Mouse (Mus musculus) spleen, postnatal 36 days (tissue): ENCODE measurements around the gene Slc25a13.

Experiments
- DNase-seq, 2 experiments: peaks; one replicate each; pipeline ENCODE4 v3.0.0; 2022; ENCODE audit warnings: low spot score in 2 of 2, mixed read lengths in 1 of 2

Gene Slc25a13

DNA sequence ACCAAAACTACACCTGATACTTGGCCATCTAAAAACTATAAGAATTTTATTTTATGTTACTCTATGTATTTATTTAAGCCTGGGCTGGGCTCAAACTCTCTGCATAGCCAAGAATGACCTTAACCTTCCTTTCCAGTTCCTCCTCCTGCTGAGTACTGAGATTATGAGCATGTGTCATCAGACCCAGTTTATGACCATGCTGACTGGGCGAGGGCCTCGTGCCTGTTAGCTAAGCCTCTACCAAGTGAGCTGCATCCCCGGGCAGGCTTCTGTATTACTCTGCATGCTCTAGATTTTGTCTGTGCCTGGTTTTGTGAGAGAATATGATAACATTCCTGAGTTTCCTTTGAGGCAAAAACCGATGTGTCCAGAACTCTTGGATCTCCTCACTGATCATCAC, 96.1 kb downstream of the Slc25a13 start:
- DNase-seq: no peak

DNA sequence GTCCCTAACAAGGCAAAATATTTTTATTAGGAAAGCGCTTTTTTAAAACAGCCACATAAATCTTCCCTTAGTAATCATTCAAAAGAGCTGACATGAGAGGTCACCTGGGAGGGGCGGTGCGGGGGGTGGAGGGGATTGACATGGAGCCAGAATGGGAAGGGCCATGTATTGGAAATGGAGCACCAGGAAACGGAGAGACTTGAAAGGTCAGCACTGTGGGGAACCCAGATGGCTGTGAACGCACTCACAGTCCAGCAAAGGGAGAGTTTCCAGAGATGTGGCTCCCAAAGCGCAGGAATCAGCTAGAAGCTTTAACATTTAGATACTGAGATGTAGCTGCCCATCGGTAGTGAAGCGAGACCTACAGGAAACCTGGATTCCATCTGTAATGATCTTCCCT, 101.2 kb downstream of the Slc25a13 start:
- no peak for DNase-seq

DNA sequence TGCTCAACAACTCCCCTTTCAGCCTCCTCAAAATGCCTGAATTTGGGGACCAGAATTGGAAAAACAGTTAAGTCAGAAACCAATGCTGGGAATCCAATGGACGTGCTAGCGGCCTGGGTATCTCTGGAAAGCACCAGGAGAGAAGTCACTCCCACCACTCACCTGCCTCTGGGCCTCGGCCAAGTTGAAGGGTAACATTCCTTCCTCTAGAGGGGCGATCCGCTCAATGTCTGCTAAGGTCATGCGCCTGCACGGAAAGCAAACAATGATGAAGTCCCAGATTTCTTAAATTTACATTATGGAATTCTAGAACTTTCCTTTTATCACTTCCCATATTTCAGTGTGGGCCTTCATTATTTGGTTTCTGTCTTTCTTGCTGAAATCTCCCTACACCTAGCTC, 103.2 kb downstream of the Slc25a13 start:
- no peak for DNase-seq

DNA sequence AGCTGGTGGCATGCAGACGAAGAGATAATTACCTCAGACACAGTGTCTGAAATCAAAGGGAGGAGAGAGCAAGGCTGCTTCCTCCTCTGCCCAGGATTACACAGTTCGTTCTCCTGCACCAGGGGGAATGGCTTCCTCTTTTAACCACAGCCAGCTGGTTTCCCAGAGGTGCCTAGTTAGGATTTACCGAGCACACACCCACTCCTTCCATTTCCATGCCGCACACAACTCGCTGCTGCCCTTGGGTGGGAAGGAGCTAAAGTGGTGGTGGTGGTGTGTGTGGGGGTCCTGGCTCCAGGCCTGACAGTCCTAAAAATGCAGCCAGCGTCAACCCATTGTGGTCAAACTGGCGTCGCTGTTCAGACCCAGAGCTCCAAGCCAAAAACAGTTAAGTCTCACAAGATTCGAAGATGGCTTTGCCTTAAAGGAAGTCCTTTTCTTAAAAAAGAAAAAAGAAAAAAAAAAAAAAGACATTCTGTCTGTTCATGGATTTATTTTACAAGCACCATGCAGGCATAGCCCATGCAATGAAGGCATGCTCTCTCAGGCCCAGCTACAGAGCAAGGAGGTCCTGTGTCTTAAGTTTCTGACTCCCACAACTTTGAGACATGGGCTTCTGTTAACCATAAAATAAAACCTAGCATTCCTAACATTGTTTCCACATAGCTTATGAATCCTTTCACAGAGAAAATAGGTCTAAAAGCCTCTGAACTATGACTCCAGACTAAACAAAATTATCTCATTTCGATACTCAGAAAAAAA, 104.0 kb downstream of the Slc25a13 start:
- no peak for DNase-seq

DNA sequence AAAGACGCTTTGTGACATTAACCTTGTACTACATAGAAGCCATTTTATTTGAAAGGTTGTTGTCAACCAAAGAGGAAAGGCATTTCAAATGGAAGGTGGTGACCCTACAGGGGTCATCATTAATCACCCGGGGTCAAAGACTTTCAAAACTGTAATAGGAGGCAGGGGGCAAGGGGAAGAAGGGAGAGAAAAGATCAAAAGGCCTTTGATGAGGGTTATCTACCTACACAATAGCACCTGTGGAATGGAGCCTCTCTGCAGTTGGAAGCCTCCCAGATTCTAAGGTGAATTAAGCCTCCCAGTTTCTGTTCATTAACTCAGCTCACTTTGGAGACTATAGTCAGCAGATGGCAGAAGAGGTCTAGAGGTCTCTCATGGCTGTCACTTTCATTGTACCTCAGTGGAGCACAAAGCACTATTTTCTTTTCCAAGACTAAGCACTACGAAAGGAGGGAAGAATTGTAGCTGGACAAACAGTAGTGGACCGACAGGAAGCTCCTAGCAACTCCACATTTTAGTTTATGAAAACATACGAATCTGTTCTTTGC, 109.5 kb downstream of the Slc25a13 start:
- no peak for DNase-seq

DNA sequence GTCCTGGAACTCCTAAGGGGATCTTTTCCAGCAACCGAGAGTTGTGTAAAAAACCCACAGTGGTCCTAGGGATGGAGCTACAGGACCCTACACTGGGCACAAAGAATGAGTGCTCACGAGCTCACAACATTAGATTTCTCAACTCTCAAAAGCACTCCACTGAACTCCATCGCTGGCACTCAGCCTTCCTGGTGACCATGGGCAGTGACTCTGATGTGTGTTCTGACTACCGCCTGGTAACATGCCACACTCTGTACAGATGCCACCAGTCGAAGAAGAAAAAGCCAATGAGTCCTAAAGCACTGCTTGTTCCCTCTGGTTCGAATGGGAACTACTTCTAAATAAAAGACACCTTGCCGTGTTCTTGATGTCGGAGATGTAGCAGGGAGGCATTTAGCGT, 111.4 kb downstream of the Slc25a13 start:
- DNase-seq: no peak

DNA sequence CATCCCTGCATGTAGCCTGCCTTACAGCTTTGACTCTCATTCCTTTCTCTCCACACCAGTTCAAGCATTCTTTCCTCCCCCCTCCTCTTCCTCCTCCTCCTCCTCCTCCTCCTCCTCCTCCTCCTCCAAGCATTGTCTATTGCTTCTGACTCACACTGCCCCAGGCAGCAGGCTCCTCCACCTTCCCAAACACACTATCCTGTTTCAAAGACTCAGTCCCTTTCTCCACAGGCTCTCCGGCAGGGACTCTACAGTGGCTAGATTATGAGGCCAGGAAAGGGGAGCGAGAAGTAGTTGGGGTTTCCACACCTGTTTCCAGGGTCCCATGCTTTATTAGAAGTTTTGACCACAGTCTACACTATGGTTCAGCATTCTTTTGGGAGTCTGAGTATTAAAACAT, 113.5 kb downstream of the Slc25a13 start:
- no peak for DNase-seq

DNA sequence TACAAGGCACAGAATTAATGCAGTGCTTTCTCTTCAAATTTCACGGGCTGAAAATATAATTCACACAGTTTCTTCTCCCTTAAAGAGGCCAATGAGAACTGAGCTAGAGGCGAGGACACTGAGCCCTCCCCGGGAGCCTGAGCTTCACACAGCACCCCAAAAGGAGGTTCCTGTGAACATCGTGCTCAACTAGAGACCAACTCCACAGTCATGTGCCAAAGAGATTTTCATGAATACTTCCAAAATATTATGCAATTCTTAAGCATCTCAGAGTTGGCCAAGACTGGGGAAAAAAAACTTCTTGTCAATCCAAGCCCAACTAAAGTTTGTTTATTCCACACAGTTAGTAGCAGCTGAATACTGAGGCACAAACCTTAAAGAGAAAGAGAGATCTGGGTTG, 115.4 kb downstream of the Slc25a13 start:
- DNase-seq: no peak

DNA sequence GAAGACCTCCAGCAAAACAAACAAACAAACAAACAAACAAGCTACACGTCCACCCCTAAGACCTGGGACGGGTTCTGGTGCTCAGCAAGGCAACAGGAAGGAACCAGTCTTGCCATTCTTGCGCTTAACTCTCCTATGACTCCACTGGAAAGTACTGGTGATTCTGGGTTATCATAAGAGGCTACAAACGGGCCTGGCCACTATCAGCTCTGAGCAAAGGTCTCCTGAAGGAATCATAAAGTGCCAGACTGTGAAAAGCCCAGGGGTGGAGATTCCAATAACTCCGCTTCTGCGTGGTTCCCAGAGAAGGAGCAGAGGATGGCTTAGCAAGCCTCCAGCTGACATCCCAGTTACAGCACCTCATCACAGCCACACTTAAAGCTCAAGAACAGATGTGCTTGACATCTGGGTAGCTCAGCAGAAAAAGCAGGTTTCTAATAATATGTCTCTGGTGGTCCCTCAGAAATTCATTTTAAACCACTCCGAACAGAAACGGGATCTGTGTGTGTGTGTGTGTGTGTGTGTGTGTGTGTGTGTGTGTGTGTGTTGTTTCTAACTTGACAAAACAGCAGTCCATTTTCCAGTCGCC, 116.0 kb downstream of the Slc25a13 start:
- no peak for DNase-seq

DNA sequence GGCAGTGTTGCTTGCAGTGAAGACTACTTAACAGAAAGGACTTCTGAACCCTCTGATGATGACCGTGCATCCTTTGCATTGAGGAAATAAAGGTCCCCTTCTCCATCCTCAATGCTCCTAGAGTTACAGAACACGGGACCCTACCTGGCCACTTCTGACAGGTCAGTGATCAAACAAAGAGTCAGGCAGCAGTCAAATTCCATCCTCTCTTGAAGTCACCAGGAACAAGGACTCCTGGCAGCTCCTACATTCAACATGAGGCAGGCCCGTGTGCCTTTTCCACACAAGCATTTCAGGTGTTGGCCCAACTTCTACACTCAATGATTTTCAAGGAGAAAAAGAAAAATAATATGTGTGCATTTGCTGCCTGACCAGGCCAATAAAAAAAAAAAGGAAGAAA, 123.0 kb downstream of the Slc25a13 start:
- DNase-seq: no peak

DNA sequence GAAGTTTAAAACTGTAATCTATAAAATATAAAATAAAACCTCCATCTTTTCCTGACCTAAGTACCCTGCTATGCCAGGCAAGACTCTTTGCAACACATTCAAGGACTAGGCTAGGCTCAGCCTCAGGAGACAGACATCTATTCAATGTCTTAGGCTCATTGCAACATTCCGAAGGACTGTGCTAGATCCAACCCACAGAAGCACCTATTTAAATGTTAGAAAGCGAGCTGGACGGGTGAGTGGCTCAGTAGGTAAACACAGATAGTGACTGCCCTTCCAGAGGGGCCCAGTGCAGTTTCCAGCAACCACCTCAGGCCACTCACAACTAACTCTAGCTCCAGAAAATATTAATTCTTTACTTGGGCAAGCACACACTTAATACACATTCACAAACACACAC, 123.5 kb downstream of the Slc25a13 start:
- no peak for DNase-seq

DNA sequence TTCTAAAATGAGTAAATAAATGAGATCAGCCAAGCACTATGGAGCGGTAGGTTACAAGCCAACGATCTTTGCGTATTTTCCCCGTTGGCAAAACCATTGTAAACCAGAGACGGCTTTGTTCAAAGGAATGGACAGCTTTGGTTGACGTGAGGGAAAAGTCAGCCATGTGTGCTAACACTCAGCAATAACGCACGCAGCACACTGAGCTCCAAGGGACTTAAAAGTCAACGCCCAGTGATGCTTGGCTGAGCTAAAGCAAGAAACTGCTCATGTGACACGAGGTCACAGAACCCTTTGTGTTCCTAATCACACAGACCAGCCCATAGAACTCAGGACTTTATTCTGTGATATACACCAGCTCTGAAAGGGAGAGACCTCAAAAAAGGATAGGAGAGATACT, 124.5 kb downstream of the Slc25a13 start:
- DNase-seq: no peak

DNA sequence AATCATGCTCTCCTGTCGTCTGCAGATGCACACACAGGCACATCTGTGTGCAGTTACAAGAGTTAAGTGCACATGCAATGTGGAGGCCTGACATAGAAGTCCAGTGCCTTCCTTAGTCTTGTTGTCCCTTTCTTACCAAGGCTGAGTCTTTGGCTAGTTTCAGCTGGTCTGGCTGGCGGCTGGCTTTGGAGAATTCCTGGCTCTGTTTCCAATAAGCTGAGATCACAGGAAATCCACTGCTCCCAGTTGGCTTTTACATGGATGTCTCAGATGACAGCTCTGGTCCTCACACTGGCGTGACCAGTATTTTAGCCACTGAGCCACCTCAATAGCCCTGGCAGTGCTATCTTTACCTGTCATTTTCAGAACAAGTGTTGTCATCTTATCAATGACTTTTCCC, 126.0 kb downstream of the Slc25a13 start:
- DNase-seq: no peak

DNA sequence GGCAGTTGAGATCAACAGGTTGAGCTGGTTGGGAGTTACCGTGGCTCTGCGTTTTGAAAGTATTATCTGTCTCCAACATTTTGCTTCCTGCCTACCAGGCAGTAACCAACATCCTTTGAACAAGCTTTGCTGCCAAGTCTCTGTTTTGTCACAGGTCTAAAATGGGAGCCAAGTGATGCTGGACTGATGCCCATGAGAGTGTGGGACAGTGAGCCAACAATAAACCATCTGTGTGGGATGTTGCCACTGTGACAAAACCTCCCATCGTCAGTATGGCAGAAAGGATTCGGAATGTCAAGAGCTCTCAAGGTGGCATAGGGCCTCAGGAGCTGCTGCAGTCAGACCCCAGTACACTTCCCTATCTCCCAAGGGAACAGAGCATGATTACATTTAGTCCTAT, 128.8 kb downstream of the Slc25a13 start:
- DNase-seq: no peak

DNA sequence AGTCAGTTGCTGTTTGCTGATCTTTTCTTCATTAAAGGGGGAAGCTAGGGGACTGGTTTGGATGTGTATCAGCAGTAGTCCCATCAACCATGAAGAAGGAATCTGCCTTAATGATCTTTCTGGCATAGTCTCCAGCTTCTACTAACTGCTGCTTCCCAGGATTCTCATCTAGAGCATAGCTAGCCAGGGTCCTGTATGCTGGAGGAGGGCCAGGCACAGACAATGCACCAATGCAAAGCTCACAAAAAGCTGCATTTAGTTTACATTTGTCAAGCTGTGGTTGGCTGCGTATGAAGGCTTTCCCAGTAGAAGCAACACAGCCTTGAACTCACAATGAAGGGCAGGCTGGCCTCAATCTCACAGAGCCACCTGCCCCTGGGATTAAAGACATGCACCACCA, 136.5 kb downstream of the Slc25a13 start:
- no peak for DNase-seq

DNA sequence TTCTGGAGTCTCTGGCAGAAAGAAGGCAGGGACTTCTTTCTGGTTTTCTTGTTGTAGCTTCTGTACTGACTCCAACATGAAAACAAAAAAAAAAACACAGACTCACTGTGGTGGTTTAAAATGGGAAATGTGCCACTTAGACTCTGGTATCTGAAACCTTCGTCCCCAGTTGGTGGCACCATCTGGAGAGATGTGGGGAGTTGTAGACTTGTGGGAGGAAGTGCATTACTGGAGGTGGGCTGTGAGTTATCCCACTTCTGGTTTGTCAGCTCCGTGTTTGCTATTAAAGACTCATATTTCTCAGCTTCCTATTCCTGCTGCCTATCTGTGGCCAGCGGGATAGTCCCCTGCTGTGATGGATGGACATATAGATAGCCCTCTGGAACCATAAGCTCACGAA, 139.7 kb downstream of the Slc25a13 start:
- DNase-seq: no peak

DNA sequence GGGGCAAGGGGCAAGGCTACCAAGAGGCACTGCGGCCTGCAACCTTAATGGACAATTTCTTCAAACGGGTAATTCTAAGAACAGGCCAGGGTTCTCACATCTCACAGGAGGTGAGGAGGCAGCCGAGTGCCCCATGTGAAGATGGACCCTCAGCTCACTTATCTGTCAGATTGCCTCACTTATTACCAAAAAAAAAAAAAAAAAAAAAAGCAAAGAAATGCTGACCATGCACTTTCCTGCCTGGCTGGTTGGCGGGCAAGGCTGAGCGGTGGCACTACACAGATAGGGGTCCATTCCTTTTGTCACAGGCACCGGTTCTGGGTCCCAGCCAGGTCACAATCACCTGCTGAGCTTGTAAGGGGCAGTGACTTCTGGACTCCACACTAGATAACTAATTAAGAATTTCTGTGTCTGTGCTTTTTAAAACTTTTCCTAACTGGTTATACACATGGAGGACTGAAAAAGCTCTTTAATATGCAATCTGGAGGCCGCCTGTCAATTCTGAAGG, 141.0 kb downstream of the Slc25a13 start:
- no peak for DNase-seq

DNA sequence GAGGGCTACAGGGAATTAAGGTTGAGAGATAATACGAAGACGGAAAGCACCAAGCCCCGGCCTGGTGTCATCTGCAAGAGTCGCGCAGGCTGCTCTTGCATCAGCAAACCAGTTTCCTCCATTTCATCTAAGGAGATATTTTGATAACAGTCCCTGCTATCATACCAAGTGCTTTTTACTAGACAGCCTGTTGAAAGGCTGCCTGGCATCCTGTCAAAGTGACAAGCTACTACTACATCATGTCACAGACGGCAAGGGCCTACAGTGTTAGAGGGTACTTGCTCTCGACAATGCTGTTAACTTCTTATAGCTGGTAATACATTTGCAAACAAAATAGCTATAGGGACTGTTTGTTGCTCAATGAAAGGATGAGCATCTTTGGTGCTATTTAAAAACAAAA, 145.9 kb downstream of the Slc25a13 start:
- DNase-seq: no peak

DNA sequence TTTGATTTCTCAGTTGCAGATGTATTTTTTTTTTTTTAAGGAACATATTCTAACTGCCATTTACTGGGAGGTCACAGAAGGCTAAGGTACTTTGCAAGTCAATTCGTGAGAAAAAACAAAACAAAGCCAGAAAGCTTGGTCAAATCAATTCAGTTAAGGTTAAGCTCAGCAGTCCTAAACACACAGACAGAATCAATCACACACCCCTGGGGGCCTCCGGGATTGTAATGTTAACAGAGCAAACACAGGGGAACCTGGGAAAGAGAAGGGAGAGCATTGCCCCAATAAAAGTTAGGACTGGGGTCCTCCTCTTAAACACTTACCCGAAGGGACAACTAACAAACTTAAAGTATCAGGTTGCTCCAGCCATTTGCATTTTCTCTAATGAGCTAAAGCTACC, 147.0 kb downstream of the Slc25a13 start:
- no peak for DNase-seq

DNA sequence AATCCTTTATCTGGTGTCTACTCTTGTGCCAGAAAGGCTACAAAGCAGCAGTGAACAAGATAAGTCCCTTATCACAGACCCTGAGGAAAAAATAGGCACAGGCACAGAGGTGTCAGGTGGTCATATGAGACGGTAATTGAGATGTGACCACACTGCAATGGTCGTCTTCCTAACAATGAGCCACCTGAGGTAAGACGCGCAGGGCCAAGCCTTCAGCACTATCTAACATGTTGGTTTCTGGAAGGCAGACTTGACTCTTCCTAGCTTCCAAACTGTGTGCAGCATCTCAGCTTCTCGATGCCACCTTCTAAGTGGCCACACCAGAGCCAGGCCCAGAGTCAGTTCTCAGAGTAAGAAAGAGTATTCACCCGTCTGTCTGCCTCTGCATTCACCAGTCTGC, 149.8 kb downstream of the Slc25a13 start:
- no peak for DNase-seq

DNA sequence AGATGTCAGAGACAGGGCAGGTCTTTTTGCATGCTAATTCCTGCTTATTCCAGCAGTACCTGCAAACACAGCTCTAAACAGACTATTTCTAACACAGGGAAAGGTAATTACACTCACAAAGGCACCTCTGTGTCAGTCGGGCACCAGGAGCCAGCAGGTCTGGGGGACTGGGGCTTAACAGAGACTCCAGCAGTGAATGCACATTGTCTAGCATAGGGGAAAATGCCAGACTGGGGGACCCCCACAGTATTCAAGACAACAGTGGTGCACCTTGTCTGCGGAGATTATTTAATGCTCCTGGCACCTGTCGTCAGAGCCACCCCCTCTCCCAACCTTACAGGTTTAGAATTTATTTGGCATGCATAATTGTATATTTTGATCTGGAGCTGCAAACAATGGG, 158.4 kb downstream of the Slc25a13 start:
- no peak for DNase-seq

DNA sequence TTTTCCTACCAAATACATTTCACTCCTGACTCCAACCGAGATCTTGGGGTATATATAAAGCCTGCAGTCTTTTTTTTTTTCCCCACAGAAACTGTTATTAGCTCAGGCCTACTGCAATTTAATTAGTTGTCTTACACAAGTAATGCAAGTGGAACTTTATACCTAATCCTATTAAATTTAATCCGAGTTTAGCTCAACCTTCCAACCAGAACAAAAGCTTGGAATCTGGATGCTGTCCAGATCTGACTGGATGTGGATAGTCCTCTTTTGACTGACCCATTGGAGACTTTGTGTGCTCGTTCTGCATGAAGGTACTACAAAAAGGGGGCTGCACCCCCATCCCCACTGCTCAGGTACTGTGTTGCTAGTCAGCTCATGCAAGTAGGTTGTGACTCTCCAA, 163.0 kb downstream of the Slc25a13 start:
- no peak for DNase-seq

DNA sequence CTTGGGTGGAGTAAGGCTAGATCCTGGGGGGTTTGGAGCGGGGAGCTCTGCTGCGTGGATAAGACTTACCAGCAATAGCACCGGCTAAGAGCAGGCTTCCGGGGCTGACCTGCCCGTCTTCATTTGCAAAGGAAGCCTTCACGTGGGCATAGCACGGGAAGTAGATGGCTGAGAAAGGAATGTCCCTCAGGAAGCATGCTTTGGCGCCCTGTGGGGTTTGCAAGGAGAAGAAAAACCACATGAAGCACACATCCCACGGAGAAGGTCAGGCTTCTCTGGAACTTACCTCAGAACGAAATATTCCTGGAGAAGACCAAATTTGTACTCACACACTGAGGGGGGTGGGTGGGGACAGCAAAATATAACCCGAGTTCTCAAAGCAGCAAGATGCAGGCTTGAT, 164.3 kb downstream of the Slc25a13 start:
- no peak for DNase-seq
